Mouse (Mus musculus) limb, embryonic 14.5 days (tissue): ENCODE data around the gene Pdgfb. TPM values are rescaled to one million over a fixed set of nuclear protein-coding genes. Genes with fewer than 3 reads are reported as not detected.

ENCODE experiments used
- ATAC-seq: fragments of 200-750 bp; cut with Nextera tagmentation; 2 replicates; pipeline ENCODE4 v1.8.0; 2017; ENCODE audit warnings: low read depth, moderate number of reproducible peaks, moderate TSS enrichment; ENCODE audit not compliant: low FRiP score
- DNase-seq: peaks from one replicate; pipeline ENCODE4 v3.0.0-alpha.2; 2015; ENCODE audit warnings: low spot score
- H3K27ac ChIP-seq: fragments of 300-500 bp; sonication (generic); replicated peaks from 2 replicates; pipeline ENCODE4 v1.5.1; 2014; ENCODE audit warnings: low read depth, mild to moderate bottlenecking, low read length, moderate library complexity, mixed read lengths
- H3K27me3 ChIP-seq: fragments of 300-500 bp; sonication (generic); 2 replicates; pipeline ENCODE4 v1.6.1; 2014; ENCODE audit warnings: low read length, mixed read lengths; ENCODE audit not compliant: control insufficient read depth, insufficient read depth
- H3K36me3 ChIP-seq: fragments of 300-500 bp; sonication (generic); 2 replicates; pipeline ENCODE4 v1.6.1; 2014; ENCODE audit warnings: mild to moderate bottlenecking, low read length, moderate library complexity, mixed read lengths; ENCODE audit not compliant: control insufficient read depth, insufficient read depth
- H3K4me1 ChIP-seq: fragments of 300-500 bp; sonication (generic); 2 replicates; pipeline ENCODE4 v1.6.1; 2014; ENCODE audit warnings: antibody characterized with exemption, low read length, mixed read lengths; ENCODE audit not compliant: control insufficient read depth, insufficient read depth
- H3K4me2 ChIP-seq: fragments of 300-500 bp; sonication (generic); replicated peaks from 2 replicates; pipeline ENCODE4 v1.6.1; 2014; ENCODE audit warnings: low read depth, mild to moderate bottlenecking, low read length, moderate library complexity; ENCODE audit not compliant: severe bottlenecking
- H3K4me3 ChIP-seq: fragments of 300-500 bp; sonication (generic); replicated peaks from 2 replicates; pipeline ENCODE4 v1.5.1; 2014; ENCODE audit warnings: low read length
- H3K9ac ChIP-seq: fragments of 300-500 bp; sonication (generic); 2 replicates; pipeline ENCODE4 v1.6.1; 2014; ENCODE audit warnings: mild to moderate bottlenecking, low read depth, low read length, moderate library complexity; ENCODE audit not compliant: severe bottlenecking
- H3K9me3 ChIP-seq: fragments of 300-500 bp; sonication (generic); 2 replicates; pipeline ENCODE4 v1.6.1; 2016; ENCODE audit warnings: low read length; ENCODE audit not compliant: control insufficient read depth
- POLR2A ChIP-seq: fragments of 200-500 bp; IDR thresholded peaks from 2 replicates; pipeline ENCODE4 v1.8.0; 2012; ENCODE audit warnings: inconsistent platforms, mild to moderate bottlenecking, moderate library complexity, borderline replicate concordance; ENCODE audit not compliant: insufficient read depth, insufficient read length; ENCODE audit errors: extremely low read depth
- WGBS: fragments of 180-500 bp; shearing (Covaris S2); extraction: QIAGEN DNeasy Blood & Tissue Kit; methylation state at CpG from one replicate; pipeline ENCODE4 v1.1.7; 2014; 5-methylcytosine and 5-hydroxymethylcytosine counted together
- polyA plus RNA-seq, 2 experiments: library from polyadenylated mRNA; depleted of rRNA in 1 of 2; stranded (reverse) in 1 of 2; unstranded in 1 of 2; fragments of >200 nt; fragmentation: Nextera tagmentation in 1 of 2; extraction: Ambion mirVana in 1 of 2; gene quantifications; 2 replicates each; pipeline versions ENCODE4 v1.2.1 to v1.2.3; 2012 to 2014

The Pdgfb gene
- polyA plus RNA-seq, 2 experiments = 4.2 to 15.4 TPM

GRCm38 (mm10) chr15:80009421-80010181, 5.2 kb downstream of the Pdgfb start:
- no peak for ATAC-seq
- DNase-seq = no peak
- H3K36me3 ChIP-seq = no peaks in the 10 kb centered on the region
- no peak for TF ChIP-seq POLR2A
- H3K27ac ChIP-seq = no peak overlapping the region
- H3K4me2 ChIP-seq = no peak overlapping the region
- 37% methylated on average over 12 of the region's 12 CpGs for WGBS
- H3K9me3 ChIP-seq = no peaks in the 10 kb centered on the region
- peaks cover 37% of the 10 kb centered on the region for H3K27me3 ChIP-seq
- H3K4me1 ChIP-seq = peaks cover 14% of the 10 kb centered on the region; the same call in 1 of the 2 replicates
- no peak overlapping the region for H3K9ac ChIP-seq
- no peak overlapping the region for H3K4me3 ChIP-seq

- Histone ChIP-seq H3K27ac (no peak overlapping the region), H3K9me3 (no peaks in the 10 kb centered on the region), H3K9ac (no peak overlapping the region), H3K4me1 (peaks cover 11% of the 10 kb centered on the region; the same call in 1 of the 2 replicates), H3K4me3 (no peak overlapping the region), H3K36me3 (no peaks in the 10 kb centered on the region), H3K27me3 (peaks cover 26% of the 10 kb centered on the region), H3K4me2 (no peak overlapping the region)
- 88% methylated on average over 6 of the region's 6 CpGs for WGBS
- no peak for DNase-seq
- no peak for ATAC-seq
- TF ChIP-seq POLR2A = no peak
These were observed 6.3 kb downstream of the Pdgfb start for GRCm38 (mm10) chr15:80008461-80008860.

GRCm38 (mm10) chr15:80006156-80006555, 8.6 kb downstream of the Pdgfb start:
- no peak overlapping the region for H3K4me2 ChIP-seq
- H3K36me3 ChIP-seq = no peaks in the 10 kb centered on the region
- no peaks in the 10 kb centered on the region for H3K4me1 ChIP-seq
- no peak for ATAC-seq
- no peaks in the 10 kb centered on the region for H3K9me3 ChIP-seq
- no peak overlapping the region for H3K9ac ChIP-seq
- TF ChIP-seq POLR2A = no peak
- 0 out of 2 replicates have a peak, but pooled peaks cover 3% of the 10 kb centered on the region for H3K27me3 ChIP-seq
- 72% methylated on average over 7 of the region's 7 CpGs for WGBS
- H3K27ac ChIP-seq = no peak overlapping the region
- no peak for DNase-seq
- no peak overlapping the region for H3K4me3 ChIP-seq

GRCm38 (mm10) chr15:80005436-80005835, 9.3 kb downstream of the Pdgfb start:
- H3K27ac ChIP-seq = no peak overlapping the region

GRCm38 (mm10) chr15:80004644-80005340, 10.0 kb downstream of the Pdgfb start:
- 67% methylated on average over 14 of the region's 14 CpGs for WGBS
- Histone ChIP-seq H3K9ac (no peak overlapping the region), H3K9me3 (no peaks in the 10 kb centered on the region), H3K36me3 (no peaks in the 10 kb centered on the region), H3K4me2 (no peak overlapping the region), H3K4me3 (no peak overlapping the region), H3K27ac (no peak overlapping the region), H3K27me3 (no peaks in the 10 kb centered on the region), H3K4me1 (no peaks in the 10 kb centered on the region)
- no peak for DNase-seq
- no peak for ATAC-seq
- no peak for TF ChIP-seq POLR2A

More at GRCm38 (mm10) chr15:80005436-80005835, 9.3 kb downstream of the Pdgfb start:
- Histone ChIP-seq H3K9me3 (no peaks in the 10 kb centered on the region), H3K4me2 (no peak overlapping the region), H3K27me3 (no peaks in the 10 kb centered on the region), H3K36me3 (no peaks in the 10 kb centered on the region), H3K9ac (no peak overlapping the region), H3K4me3 (no peak overlapping the region), H3K4me1 (no peaks in the 10 kb centered on the region)
- TF ChIP-seq POLR2A = no peak
- ATAC-seq (no peak), DNase-seq (no peak)
- 71% methylated on average over 10 of the region's 10 CpGs for WGBS
